Mouse (Mus musculus) adrenal gland, postnatal 36 days (tissue): Measurements from ENCODE around the gene Eif4e1b. TPM values are rescaled to one million over a fixed set of nuclear protein-coding genes. Genes with fewer than 3 reads are reported as not detected.

Source experiments
- DNase-seq, 2 experiments: peaks; one replicate each; pipeline ENCODE4 v3.0.0; 2021; ENCODE audit warnings: mixed read lengths in 1 of 2
- total RNA-seq, 2 experiments: library from RNA; stranded (reverse); gene quantifications; 2 replicates each; pipeline ENCODE4 v1.2.3; 2021

Gene Eif4e1b
- total RNA-seq, 2 experiments from 2014 or later = not detected

DNA sequence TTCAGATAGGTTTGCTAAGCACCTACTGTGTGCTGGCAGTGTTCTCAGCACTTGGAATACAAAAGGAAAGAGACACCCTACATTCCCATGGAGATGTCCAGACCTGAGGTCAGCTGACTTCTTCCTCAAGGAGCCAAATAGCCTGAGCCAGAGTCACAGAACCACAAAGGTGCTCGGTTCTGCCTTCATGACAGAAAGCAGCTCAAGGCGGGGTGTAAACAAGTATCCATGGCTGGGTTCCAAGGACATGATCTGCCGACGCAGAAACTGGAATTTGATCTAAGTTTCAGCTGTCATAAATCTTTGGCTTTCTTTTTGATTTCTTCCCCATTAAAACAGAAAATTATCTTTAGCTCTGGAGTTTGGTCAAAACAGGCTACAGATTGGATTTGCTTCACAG lies 16.4 kb downstream of the Eif4e1b start:
- DNase-seq = peak in 1 of 2 experiments; percentile 27

DNA sequence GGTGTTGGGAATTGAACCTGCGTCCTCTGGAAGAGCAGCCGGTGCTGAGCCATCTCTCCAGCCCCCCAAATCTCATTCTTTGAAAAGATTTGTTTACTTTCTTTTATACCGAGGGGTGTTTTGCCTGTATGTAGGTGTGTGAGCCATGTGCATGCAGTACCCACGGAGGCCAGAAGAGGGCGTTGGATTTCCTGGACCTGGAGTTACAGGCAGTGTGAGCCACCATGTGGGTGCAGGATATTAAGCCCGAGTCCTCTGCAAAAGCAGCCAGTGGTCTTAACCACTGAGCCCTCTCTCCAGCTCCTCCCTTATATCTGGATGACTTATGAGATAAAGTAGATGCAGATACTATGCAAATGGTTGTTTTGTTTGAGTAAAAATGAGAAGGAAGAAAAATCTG lies 19.2 kb downstream of the Eif4e1b start:
- no peak for DNase-seq

DNA sequence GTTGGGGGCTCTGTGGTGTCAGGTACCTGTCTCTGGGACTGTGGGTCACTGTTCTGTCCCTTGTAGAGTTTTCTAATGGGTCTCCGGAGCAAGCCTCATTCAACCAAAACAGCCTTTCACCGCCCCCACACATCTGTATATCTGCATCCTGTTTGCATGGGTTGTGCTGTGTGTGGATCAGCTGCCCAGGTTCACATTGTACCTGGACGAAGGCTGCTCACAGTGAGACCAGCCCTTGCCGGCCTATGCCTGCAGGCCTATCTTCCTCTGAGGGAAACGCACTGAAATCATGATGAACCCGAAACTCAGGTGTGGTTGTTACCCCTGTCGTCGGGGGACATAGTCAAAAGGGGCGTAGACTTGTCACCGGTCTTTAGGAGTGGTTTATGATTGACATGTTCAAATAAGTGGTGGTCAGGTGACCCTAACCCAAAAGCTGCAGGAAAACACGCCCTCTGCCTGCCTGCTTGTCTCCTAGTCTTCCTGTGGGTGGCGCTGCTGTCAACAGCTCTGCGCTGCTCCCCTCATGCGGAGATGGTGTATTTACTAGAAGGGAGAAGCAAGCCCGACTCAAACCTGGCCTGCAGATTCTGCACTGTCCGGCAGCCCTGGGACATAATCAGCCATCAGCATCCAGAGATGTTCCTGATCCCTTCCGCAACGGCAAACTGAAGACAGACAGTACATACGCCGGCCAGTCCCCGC lies 21.5 kb downstream of the Eif4e1b start:
- no peak for DNase-seq

DNA sequence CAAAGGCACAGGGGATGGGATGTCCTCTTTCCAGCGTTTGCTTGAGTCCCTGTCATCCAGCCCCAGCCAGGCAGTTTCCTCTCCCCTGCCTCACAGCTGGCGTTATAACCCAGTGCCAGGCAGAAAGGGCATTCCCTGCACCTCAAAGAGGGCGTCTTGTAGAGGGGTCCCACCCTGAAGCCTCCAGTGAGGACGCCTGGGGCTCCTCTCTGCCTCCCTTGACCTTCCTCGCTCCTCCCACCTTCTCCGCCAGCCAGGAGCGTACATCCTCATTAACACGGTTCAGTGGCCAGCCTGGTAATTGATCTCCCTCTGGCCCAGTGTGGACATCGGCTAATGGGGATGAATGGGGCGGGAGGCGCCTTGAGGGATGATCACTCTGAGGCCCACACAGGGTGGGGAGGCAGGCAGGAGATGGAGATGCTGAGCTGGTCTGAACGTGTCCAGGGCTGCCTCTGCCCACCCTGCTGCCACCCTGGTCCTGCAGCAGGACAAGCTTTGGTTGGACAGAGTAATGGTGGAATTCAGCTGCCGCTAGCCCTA lies 22.7 kb downstream of the Eif4e1b start:
- no peak for DNase-seq

DNA sequence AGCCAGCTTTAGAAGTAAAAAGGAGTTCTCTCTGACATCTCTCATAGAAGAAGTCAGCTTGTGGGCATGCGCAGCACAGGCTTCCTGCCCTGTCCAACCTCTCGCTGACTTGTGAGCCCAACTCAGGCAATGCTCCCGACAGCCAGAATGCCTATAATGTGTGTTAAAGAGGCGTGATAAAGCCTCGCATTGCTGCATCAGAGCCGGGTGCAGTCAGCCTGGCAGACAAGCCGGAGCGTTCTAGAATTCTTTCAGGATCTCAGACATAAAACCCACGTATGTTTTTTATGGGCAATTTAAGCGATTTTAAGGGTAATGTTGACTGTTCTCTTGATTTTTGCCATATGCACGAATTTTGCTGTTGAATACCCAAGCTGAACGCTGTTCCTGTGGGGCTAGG lies 24.3 kb downstream of the Eif4e1b start:
- DNase-seq = no peak

DNA sequence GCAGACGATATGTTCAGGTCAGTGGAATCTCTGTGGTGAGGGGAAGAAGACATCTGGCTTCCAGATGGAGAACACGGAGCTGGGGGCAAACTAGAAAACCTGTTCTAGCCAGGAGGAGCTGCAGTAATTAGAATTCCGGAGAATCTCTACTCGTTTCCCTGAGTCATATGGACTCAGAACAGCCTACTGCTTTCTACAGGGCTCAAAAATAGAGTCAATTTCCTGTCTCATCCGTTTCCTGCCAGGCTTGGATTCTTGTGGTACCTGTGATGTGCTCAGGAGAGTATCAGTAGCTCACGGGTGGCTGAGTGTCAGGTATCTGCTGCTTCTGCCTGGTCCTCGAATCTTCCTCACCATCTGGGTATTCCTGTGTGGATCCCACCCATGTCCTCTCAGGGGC lies 27.7 kb downstream of the Eif4e1b start:
- DNase-seq = no peak

DNA sequence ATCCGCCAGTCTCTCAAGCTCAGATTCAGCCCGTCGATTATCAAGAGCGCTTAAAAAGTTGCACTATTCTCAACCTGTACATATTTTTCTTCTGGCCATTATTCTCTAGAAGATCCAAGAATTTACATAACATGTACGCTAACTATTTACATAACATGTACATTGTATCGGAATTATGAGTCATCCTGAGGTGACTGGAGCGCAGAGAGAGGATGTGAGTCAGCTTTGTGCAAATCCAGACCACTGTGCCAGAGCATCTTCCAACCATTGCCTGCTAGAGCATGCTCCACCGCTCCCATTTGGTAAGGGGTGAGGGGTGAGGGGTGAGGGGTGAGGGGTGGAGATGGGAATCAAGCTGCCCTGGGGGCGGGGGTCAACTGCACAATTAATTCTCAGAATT lies 29.6 kb downstream of the Eif4e1b start:
- DNase-seq = no peak

DNA sequence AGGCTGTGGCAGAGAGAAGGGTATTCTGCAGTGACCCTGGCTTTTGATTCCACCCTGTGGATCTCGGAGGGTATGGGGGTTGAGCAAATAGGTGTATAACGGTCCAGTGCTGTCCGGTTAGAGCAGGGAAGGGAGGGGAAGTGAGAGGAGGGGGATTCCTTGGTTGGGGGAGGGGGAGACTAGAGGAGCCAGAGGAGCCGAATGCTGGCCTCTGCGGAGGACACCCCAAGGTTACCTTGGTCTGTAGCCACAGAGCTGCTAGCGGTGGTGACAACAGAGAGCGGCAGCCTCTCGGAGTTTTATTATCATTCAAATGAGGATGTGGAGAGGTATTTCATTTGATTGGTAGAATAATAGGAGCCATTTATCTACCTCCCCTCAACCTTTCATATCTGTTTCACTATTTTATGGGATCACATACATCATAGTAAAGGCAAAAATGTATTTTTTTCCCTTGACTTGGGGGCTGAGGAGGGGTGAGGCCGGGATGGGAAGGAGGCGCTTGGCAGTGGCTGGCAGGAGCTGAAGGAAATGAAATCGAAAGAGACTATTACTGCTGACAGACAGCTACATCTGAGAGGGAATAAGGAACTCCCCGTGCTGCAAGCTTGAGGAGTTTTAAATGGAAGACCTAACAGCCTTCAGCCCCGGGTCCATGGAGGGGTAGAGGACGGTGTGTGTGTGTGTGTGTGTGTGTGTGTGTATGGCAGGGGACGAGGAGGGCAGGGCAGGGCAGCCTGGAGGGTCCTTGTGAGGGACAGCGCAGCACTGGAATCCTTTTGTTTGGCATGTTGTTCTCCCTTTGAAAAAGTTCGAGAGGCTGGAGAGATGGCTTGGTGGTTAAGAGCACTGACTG lies 34.8 kb downstream of the Eif4e1b start:
- no peak for DNase-seq

DNA sequence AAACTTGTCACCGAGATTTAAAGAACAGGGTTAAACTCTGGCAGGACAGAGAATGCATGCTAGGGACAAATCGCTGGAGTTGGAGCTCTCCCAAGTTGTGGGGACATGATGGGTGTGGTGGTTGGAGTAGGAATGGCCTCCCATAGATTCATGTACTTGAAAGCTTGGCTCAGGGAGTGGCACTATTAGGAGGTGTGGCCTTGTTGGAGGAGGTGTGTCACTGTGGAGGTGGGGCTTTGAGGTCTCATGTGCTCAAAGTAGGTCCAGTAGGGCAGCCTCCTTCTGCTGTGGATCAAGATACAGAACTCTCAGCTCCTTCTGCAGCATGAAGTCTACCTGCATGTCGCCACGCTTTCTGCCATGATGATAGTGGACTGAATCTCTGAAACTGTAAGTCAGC lies 37.3 kb downstream of the Eif4e1b start:
- DNase-seq = no peak

DNA sequence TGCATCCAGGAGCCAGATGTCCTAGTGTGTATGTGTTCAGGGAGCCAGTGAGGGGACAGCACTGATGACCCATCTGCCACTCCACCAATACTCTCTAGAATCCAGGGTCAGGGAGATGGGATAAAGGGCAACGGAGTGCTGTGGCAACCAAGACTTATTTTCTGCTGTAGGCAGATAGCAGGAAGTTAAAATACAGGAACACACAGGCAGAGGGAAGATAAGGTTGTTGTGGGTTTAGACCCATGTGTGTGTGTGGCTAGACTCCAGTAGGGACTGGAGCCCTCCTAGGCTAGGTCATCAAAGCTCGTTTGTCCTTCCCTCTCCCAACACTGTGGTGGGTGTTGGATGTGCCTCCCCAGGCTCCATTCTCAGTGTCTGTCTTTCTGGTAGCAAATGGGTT lies 38.1 kb downstream of the Eif4e1b start:
- no peak for DNase-seq

DNA sequence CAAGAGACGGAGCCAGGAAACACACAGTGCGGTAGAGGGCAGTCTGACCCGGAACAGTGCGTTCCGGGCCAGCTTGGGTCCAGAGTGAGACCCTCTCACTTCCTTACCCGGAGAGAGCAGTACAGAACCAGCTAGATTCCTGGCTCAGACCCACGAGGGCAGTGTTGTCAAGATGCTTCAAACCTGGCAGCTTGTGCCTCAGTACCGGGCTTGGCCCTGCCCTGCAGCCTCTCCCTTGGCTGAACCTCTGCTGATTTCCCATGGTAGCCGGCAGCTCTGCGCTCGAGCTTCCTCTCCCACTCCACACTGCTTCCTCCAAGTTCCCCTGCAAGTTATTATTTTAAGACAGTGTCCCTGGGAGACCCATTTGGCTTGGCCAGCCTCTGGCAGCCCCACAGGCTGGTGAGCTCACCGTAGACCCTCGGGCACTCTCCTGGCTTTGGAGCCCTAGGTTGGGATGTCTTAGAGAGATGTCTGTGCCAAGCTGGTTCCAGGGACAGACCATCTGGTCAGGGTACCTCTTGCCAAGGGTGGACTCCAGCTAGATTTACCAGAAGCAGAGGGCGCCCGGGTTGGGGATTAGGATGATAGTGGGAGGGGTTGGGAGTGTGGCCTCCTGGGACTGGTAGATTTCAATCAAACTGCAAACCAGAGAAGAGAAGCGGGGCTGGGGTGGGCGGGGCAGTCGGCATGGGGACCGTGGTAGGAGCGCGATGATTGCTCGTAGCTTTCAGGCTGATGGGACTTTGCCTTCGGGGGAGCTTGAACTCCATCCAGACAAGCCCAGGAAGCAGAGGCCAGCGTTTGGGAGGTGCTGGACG lies 40.5 kb downstream of the Eif4e1b start:
- DNase-seq = no peak

DNA sequence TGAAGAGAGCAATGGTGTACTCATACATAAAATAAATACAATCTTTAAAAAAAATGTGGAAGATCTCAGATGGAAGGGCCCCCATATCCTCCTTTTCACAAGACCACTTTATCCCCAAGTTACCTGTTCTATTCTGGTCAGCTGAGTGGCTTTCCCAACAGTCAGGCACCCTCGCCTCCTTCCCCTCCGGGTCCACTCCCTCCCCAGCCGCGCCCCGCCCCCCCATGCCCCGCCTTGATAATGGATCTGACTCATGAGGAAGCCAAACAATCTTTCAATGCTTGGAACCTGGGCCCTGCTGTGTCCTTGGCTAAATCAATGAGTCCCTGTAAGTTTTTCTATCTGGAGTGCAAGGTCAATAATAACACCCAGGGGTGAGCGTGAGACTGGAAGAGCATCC lies 44.2 kb downstream of the Eif4e1b start:
- no peak for DNase-seq

DNA sequence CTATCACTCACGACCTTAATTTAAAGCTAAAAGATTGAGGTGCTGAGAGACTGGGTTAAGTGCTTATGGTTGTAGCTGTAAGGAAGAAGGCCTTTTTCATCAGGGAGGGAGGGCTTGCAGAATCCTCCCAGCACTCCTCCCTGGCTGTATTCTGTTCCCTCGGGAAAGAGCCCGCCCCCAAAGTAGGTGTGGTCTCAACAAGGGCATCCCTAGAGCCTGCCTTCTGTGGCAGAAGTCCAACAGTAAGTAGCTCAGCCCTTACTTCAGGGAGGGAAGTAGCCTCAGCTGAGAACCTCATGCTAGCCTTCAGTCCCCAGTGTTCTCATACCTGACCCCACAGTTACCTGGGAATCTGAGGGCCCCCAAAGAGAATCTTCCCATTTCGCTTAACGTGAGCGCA lies 44.7 kb downstream of the Eif4e1b start:
- DNase-seq = peak; percentile 39 to 43

DNA sequence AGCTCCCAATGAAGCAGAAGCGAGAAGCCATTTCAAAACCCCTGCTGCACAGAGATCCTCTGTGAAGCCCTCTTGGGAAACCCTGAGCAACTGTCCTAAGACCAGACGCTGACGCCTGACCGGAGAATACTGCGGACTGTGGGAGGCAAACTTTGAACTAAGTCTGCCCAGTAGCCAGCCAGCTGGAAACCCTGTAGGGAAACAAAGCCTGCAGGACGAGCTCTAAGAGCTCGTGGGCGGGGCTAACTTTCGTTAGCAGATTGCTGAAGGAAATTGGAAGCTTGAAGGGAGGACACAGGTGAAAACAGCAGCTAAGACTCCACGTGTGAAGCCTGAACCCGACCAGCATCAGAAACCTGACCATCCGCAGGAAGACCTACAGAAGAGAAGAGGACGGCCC lies 45.7 kb downstream of the Eif4e1b start:
- no peak for DNase-seq

DNA sequence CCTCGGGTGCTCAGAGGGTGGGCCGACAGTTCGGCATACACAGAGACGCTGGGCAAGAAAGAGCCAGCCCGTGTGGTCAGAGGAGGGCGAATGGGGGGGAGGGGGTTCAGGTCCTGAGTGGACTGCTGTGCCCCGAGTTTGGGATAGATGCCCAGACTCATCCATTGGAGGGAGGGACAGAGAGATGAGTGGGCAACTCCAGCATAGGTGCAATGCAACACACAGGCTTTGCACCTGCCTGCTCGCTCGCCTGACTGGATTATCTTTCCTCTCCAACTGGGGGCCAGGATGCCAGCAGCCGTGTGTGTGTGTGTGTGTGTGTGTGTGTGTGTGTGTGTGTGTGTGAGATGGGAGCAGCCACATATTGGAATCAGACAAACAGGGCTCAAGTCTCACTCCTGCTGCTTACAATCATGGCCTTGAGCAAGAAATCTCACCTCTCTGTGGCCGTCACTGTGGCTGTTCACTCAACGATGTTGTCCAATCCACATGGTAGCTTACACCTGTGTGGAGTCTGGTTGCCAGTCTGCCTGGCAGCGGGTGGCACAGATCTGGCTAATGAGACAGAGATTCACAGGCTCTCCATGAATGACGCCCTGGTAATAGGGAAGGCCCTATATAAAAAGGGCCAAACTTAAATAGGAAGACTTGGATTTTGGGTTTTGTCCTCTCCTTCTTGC lies 52.7 kb downstream of the Eif4e1b start:
- no peak for DNase-seq

DNA sequence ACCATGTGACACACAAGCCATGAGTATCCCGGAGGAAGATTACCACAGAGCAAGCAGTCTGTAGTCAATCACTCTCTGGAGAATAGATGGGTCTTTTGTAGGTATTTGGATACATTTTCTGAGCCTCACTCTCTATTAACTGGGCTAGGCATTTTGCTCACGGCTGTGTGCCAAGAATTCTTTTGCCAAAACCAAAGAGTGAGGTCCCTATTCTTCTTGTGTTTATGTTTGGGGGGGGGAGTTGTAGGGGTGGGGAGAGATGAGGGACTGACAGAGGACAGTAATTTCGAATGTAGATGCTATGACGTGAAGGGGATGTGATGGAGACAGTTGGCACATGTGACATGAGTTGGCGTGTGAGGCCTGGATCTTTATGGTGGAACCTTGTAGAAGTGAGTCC lies 53.3 kb downstream of the Eif4e1b start:
- DNase-seq = no peak

DNA sequence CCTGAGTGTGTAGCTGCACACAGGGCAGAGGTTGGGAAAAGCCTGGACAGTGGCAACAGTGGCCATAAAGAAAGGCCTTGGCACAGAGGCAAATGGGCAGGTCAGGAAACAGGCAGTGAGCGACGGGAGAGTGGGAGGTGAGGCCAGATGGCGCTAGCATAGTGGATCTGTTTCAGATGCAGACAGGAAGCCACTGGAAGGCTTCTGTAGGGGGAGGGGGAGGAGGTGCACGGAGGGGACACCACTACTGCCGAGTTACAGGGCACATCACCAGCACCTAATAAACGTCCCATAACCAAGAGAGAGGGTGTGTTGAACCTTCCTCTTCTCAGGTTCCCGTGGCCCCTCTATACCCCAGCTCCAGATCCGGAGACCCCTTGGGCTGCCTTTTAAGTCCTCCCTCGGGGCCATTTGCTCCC lies 53.7 kb downstream of the Eif4e1b start:
- DNase-seq = no peak
